In genomic region chr17:83776965-83777364, GRCm38 (mm10) we compare ENCODE assay signal across 25 mouse cellular contexts.
"Had no signal": no experiment of that assay in that cellular context is flagged by ENCODE, and none has a peak within 500 bp of the region (broad histone marks: within the 10 kb centered on the region; RNA-seq: fewer than 3 reads in every experiment).

No protein-coding gene starts in this region.

- H3K36me3 ChIP-seq: embryonic facial prominence, embryonic 15.5 days; forebrain, embryonic 12.5 days; forebrain, embryonic 15.5 days had no signal

- H3K4me1 ChIP-seq: embryonic facial prominence, embryonic 12.5 days; heart, embryonic 10.5 days had no signal

- H3K9me3 ChIP-seq: embryonic facial prominence, embryonic 10.5 days; embryonic facial prominence, embryonic 12.5 days; embryonic facial prominence, embryonic 13.5 days; embryonic facial prominence, embryonic 15.5 days; forebrain, embryonic 10.5 days; forebrain, embryonic 12.5 days; forebrain, embryonic 13.5 days; forebrain, embryonic 15.5 days; heart, embryonic 10.5 days had no signal

- DNase-seq: cerebellum, adult 9-11 months; cerebellum, postnatal 10 days; cerebellum, postnatal 14 days; cerebellum, postnatal 25 days; cerebellum, postnatal 36 days; embryo, embryonic 11 days; forebrain, postnatal 0 days; gastrocnemius, adult 2 months; gastrocnemius, postnatal 10 days; gastrocnemius, postnatal 14 days; gastrocnemius, postnatal 25 days; gastrocnemius, postnatal 36 days; heart, adult 11 months; heart, adult 18-20 months; heart, adult 2 months had no signal

- H3K4me3 ChIP-seq: embryonic facial prominence, embryonic 10.5 days; embryonic facial prominence, embryonic 12.5 days; embryonic facial prominence, embryonic 13.5 days; embryonic facial prominence, embryonic 15.5 days; erythroblast, embryonic 14.5 days; forebrain, embryonic 10.5 days; forebrain, embryonic 12.5 days; forebrain, embryonic 13.5 days; forebrain, embryonic 15.5 days; gastrocnemius, adult 2 months; heart, adult 2 months; heart, embryonic 10.5 days had no signal

- H3K27me3 ChIP-seq: embryonic facial prominence, embryonic 12.5 days; embryonic facial prominence, embryonic 13.5 days; embryonic facial prominence, embryonic 15.5 days; forebrain, embryonic 12.5 days; forebrain, embryonic 13.5 days; forebrain, embryonic 15.5 days had no signal
